Mouse (Mus musculus): ENCODE data around the gene S100pbp.

GRCm38 (mm10) chr4:129130149-129130548 lies 59.4 kb downstream of the S100pbp start:
- TF ChIP-seq CTCF (conservative IDR thresholded peaks at IDR 0.05; ENCODE audit: low read length), result peak; percentile 93
- TF ChIP-seq NANOG (IDR thresholded peaks at IDR 0.05; ENCODE audit: borderline replicate concordance, low read length), result no peak
